Mouse (Mus musculus) liver, embryonic 13.5 days (tissue): Measurements from ENCODE around the gene Pcdh11x. TPM values are rescaled to one million over a fixed set of nuclear protein-coding genes. Genes with fewer than 3 reads are reported as not detected.
A peak's percentile ranks its signal among the peaks of the same experiment; 100 is the strongest.
"Not testable (repeated sequence)": the region's sequence is repeated elsewhere in the genome, so short reads cannot be mapped to it uniquely, and the experiment has no call there.

ENCODE experiments used
- ATAC-seq: fragments of 200-750 bp; cut with Nextera tagmentation; 2 replicates; pipeline ENCODE4 v1.8.0; 2017; ENCODE audit warnings: low read depth, mild to moderate bottlenecking, moderate number of reproducible peaks, moderate library complexity
- DNase-seq: peaks from one replicate; pipeline ENCODE4 v3.0.0; 2022
- H3K27ac ChIP-seq: fragments of 300-500 bp; sonication (generic); 2 replicates; pipeline ENCODE4 v1.5.1; 2015; ENCODE audit warnings: moderate library complexity, mild to moderate bottlenecking, inconsistent platforms
- H3K27me3 ChIP-seq: fragments of 300-500 bp; sonication (generic); 2 replicates; pipeline ENCODE4 v1.6.1; 2015; ENCODE audit warnings: mild to moderate bottlenecking, inconsistent platforms
- H3K36me3 ChIP-seq: fragments of 300-500 bp; sonication (generic); 2 replicates; pipeline ENCODE4 v1.6.1; 2015; ENCODE audit warnings: mild to moderate bottlenecking, inconsistent platforms
- H3K4me1 ChIP-seq: fragments of 300-500 bp; sonication (generic); replicated peaks from 2 replicates; pipeline ENCODE4 v1.6.1; 2015; ENCODE audit warnings: inconsistent platforms
- H3K4me2 ChIP-seq: fragments of 300-500 bp; sonication (generic); 2 replicates; pipeline ENCODE4 v1.6.1; 2015; ENCODE audit warnings: inconsistent platforms, mild to moderate bottlenecking, moderate library complexity
- H3K4me3 ChIP-seq: fragments of 300-500 bp; sonication (generic); replicated peaks from 2 replicates; pipeline ENCODE4 v1.5.1; 2015; ENCODE audit warnings: mild to moderate bottlenecking, inconsistent platforms
- H3K9ac ChIP-seq: fragments of 300-500 bp; sonication (generic); 2 replicates; pipeline ENCODE4 v1.6.1; 2015; ENCODE audit warnings: mild to moderate bottlenecking, inconsistent platforms
- H3K9me3 ChIP-seq: fragments of 300-500 bp; sonication (generic); replicated peaks from 2 replicates; pipeline ENCODE4 v1.6.1; 2016; ENCODE audit warnings: inconsistent platforms
- WGBS: fragments of 180-500 bp; shearing (Covaris S2); methylation state at CpG from one replicate; pipeline ENCODE4 v1.1.7; 2015; ENCODE audit not compliant: insufficient replicate concordance; 5-methylcytosine and 5-hydroxymethylcytosine counted together
- polyA plus RNA-seq: library from polyadenylated mRNA; unstranded; fragments of >200 nt; fragmentation: Nextera tagmentation; extraction: Ambion mirVana; gene quantifications from 2 replicates; pipeline ENCODE4 v1.2.1, GENCODE M21; 2015

Gene Pcdh11x
- polyA plus RNA-seq: 0.23 TPM in 2 replicates

DNA sequence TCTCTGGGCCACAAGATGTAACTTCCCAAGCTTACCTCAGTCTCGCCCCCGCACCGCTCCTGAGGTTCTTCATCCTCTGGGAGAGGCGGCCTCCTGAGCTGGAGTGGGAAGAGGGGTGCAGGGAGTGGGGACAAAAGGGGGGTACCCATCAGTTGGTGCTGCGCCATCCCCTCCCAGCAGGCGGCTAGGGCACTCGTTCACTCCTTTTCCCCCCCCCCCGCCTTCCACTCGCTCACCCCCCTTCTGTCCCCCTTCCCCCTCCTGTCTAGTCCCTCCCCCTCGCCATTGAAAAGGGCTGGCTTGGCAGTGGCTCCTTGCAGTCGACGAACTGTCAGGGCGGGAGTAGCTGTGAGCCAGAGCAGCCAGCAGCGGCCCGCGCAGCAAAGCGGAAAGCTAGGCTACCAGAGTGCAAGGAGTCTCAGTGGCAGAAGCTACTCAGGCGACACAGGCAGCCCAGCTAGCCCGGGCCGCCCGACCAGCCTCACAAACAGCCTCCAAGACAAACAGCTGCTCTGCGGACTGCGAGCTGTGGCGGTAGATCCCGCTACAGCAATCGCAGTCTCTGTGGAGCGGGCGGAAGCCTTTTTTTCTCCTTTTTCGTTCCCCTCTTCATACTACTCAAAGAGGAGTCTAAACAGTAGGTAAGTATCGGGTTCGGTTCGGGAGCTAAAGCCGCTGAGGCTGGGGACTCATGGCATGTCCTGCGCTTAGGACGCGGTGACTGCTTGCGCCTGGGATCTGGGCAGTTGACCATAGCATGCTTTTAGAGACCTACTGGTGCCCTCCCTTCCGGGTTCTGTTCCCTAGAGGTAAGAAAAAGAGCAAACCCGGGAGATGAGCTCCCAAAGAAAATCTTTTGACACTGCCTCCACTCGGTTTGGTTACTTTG is at the start of gene Pcdh11x:
TSS of gene Pcdh11x (plus strand) at position 249 of the 889 bp plus-strand sequence.
- H3K36me3 ChIP-seq: no peaks in the 10 kb centered on the region
- 9% methylated on average over 33 of the region's 40 CpGs for WGBS
- DNase-seq (no peak), ATAC-seq (no peak)
- H3K9me3 ChIP-seq: no peaks in the 10 kb centered on the region
- peak within 1 kb of the TSS; percentile 12; the same call in 1 of the 2 replicates for H3K4me3 ChIP-seq
- H3K9ac ChIP-seq: no peak within 1 kb of the TSS
- peak within 1 kb of the TSS; percentile 36 for H3K4me2 ChIP-seq
- no peak within 1 kb of the TSS for H3K27ac ChIP-seq
- no peaks in the 10 kb centered on the region for H3K4me1 ChIP-seq
- peaks cover 29% of the 10 kb centered on the region for H3K27me3 ChIP-seq

- Histone ChIP-seq H3K36me3 (no peaks in the 10 kb centered on the region), H3K4me2 (no peak overlapping the region), H3K27me3 (no peaks in the 10 kb centered on the region), H3K4me1 (no peaks in the 10 kb centered on the region), H3K4me3 (no peak overlapping the region), H3K27ac (no peak overlapping the region), H3K9ac (no peak overlapping the region), H3K9me3 (no peaks in the 10 kb centered on the region)
- no peak for DNase-seq
- no peak for ATAC-seq
- WGBS: 36% methylated on average over 2 of the region's 2 CpGs
Measured at GRCm38 (mm10) chrX:120260089-120260488, 30.0 kb upstream of the Pcdh11x start.

DNA sequence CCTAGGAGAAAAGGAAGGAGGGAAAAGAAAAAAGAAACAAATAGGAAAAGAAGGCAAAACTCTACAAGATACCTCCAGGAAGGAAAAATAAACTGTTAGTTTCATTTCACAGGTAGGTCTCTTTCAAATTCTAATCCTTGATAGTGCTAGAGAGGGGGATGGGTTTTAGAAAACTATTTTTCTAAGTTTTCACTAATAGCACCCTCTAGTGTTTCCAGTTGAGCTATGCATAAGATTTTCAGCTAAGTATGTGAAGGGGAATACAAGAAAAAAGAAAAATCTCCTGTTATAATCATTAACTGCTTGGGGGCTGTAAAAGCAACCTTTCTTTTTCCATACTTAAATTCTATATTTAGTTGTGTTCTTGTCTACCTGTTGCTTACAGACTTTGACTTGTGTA is 4.5 kb upstream of the Pcdh11x start:
- Histone ChIP-seq H3K9ac (no peak overlapping the region), H3K36me3 (no peaks in the 10 kb centered on the region), H3K27me3 (peaks cover 9% of the 10 kb centered on the region), H3K9me3 (no peaks in the 10 kb centered on the region), H3K4me3 (no peak overlapping the region), H3K4me2 (no peak overlapping the region), H3K4me1 (no peaks in the 10 kb centered on the region), H3K27ac (no peak overlapping the region)
- DNase-seq: no peak
- ATAC-seq: no peak

GRCm38 (mm10) chrX:120287502-120287901 is 2.6 kb upstream of the Pcdh11x start:
- no peak for DNase-seq
- WGBS: 17% methylated on average over 1 of the region's 1 CpGs

GRCm38 (mm10) chrX:120290900-120291280 is 831 bp downstream of the Pcdh11x start:
- DNase-seq (no peak), ATAC-seq (no peak)
- Histone ChIP-seq H3K36me3 (no peaks in the 10 kb centered on the region), H3K27ac (no peak overlapping the region), H3K4me3 (peak overlapping the region; percentile 12; the same call in 1 of the 2 replicates), H3K27me3 (peaks cover 29% of the 10 kb centered on the region), H3K9me3 (no peaks in the 10 kb centered on the region), H3K4me1 (no peaks in the 10 kb centered on the region), H3K4me2 (peak overlapping the region; percentile 36), H3K9ac (no peak overlapping the region)
- WGBS: 8% methylated on average over 18 of the region's 18 CpGs

More at GRCm38 (mm10) chrX:120287502-120287901, 2.6 kb upstream of the Pcdh11x start:
- Histone ChIP-seq H3K36me3 (no peaks in the 10 kb centered on the region), H3K27me3 (peaks cover 24% of the 10 kb centered on the region), H3K9ac (no peak overlapping the region), H3K9me3 (no peaks in the 10 kb centered on the region), H3K4me3 (no peak overlapping the region), H3K4me2 (no peak overlapping the region), H3K4me1 (no peaks in the 10 kb centered on the region), H3K27ac (no peak overlapping the region)
- ATAC-seq: no peak

GRCm38 (mm10) chrX:120291696-120292095 is 1.6 kb downstream of the Pcdh11x start:
- no peaks in the 10 kb centered on the region for H3K9me3 ChIP-seq
- no peaks in the 10 kb centered on the region for H3K4me1 ChIP-seq
- DNase-seq (no peak), ATAC-seq (no peak)
- 8% methylated on average over 13 of the region's 13 CpGs for WGBS
- H3K4me3 ChIP-seq: no peak overlapping the region
- no peak overlapping the region for H3K27ac ChIP-seq
- H3K4me2 ChIP-seq: no peak overlapping the region
- H3K36me3 ChIP-seq: no peaks in the 10 kb centered on the region
- peaks cover 29% of the 10 kb centered on the region for H3K27me3 ChIP-seq
- H3K9ac ChIP-seq: no peak overlapping the region

- peaks cover 29% of the 10 kb centered on the region for H3K27me3 ChIP-seq
- H3K4me3 ChIP-seq: peak overlapping the region; percentile 26
- no peak overlapping the region for H3K9ac ChIP-seq
- H3K27ac ChIP-seq: no peak overlapping the region
- peak overlapping the region; percentile 51 for H3K4me2 ChIP-seq
- DNase-seq (no peak), ATAC-seq (no peak)
- no peaks in the 10 kb centered on the region for H3K36me3 ChIP-seq
- no peaks in the 10 kb centered on the region for H3K4me1 ChIP-seq
- 4% methylated on average over 33 of the region's 46 CpGs for WGBS
- no peaks in the 10 kb centered on the region for H3K9me3 ChIP-seq
Measured at GRCm38 (mm10) chrX:120292832-120293750, 3.0 kb downstream of the Pcdh11x start.

DNA sequence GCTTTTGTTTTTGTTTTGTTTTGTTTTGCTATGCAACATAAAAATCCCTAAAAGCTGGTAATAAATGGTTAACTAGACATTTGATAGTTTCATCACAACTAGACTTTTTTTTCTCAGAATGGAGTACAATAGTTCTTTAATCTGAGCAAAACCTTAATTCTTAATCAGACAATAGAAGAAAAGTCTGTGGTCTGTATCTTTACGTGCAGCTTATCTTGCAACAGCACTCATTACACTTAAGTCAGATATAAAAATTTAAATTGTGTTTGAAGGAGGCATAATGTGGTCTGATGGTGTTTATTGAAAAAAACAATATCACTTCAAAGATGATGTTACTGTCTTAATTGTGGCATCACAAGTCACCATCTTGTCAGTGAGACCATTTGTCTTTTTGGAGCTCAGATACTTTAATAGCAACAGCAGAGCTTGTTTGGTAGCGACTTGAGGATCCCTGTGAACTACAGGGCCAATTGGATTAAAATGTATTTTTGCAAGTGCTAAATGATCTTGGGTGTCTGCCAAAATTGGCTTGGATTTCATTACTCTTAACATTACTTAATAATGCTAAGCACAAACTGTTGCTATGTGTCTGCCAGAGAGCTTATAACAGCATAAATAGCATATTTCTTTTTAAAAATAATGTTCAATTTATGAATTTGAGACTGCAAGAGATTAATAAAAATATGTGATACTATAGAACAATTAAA is 11.6 kb downstream of the Pcdh11x start:
- Histone ChIP-seq H3K36me3 (no peaks in the 10 kb centered on the region), H3K4me1 (no peaks in the 10 kb centered on the region), H3K27ac (no peak overlapping the region), H3K27me3 (no peaks in the 10 kb centered on the region), H3K9ac (no peak overlapping the region), H3K9me3 (no peaks in the 10 kb centered on the region), H3K4me3 (no peak overlapping the region), H3K4me2 (no peak overlapping the region)
- ATAC-seq: no peak
- DNase-seq: no peak
- 43% methylated on average over 2 of the region's 2 CpGs for WGBS

DNA sequence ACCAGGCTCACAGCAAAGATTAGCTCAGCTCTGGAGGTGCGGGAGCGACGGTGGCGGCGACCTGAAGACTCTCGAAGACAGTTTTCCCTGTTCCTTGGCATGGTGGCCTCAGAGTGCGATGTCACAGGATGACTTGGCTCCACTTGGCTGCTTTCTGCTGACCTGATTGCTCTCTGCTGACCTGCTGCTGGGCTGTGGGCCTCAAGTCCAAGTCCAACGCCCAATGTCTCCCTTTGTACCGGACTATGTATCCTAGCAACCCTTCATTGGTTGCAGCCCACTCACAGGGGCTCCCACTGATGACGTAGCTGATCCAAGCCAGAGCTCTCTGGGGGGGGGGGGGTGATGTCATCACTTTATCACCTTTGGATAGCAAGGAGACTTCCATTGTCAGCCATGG is 22.9 kb downstream of the Pcdh11x start, which contains the start of gene H2afb3:
TSS of gene H2afb3 (minus strand) at position 101 of the 400 bp plus-strand sequence.
- H3K27me3 ChIP-seq, H3K27ac ChIP-seq, H3K4me1 ChIP-seq, H3K9me3 ChIP-seq, DNase-seq, H3K9ac ChIP-seq, H3K36me3 ChIP-seq, H3K4me2 ChIP-seq, ATAC-seq, H3K4me3 ChIP-seq: not testable (repeated sequence)
- WGBS: 73% methylated on average over 9 of the region's 10 CpGs

DNA sequence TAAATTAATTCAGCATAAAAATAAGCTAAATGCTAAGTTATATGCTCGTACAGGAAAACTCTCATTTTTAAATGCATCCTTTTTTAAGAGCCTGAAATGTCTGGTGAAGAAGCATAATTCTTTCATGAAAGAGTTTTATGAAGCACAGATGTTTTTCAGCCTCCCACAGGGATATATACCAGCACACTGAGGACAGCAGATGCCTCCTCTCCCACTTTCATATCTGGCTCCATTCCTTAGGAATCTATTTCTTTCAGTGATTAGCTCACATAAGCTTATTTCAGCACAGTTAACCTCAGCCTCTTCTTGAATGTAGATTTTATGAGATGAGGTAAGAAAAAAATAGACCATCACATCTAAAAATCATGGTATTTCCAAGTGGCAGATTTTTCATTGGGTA is 176.2 kb downstream of the Pcdh11x start:
- no peak overlapping the region for H3K4me3 ChIP-seq

GRCm38 (mm10) chrX:120486428-120486827 is 196.4 kb downstream of the Pcdh11x start:
- Histone ChIP-seq H3K27me3 (no peaks in the 10 kb centered on the region), H3K4me1 (no peaks in the 10 kb centered on the region), H3K4me3 (no peak overlapping the region), H3K9ac (no peak overlapping the region), H3K9me3 (no peaks in the 10 kb centered on the region), H3K4me2 (no peak overlapping the region), H3K36me3 (no peaks in the 10 kb centered on the region), H3K27ac (no peak overlapping the region)
- ATAC-seq (no peak), DNase-seq (no peak)

More for the DNA sequence above, 176.2 kb downstream of the Pcdh11x start:
- no peaks in the 10 kb centered on the region for H3K36me3 ChIP-seq
- no peaks in the 10 kb centered on the region for H3K9me3 ChIP-seq
- H3K4me1 ChIP-seq: no peaks in the 10 kb centered on the region
- H3K4me2 ChIP-seq: no peak overlapping the region
- no peak overlapping the region for H3K9ac ChIP-seq
- no peak overlapping the region for H3K27ac ChIP-seq
- ATAC-seq (no peak), DNase-seq (no peak)
- no peaks in the 10 kb centered on the region for H3K27me3 ChIP-seq
- 56% methylated on average over 1 of the region's 1 CpGs for WGBS
